Mouse (Mus musculus): Measurements from ENCODE around the gene Ascl1. TPM values are rescaled to one million over a fixed set of nuclear protein-coding genes. Genes with fewer than 3 reads are reported as not detected.

The Ascl1 gene
- polyA plus RNA-seq, 1 experiment from 2014 or later = 0.44 TPM

- no peaks in the 10 kb centered on the region for H3K9me3 ChIP-seq (ENCODE audit: low read length)
- H3K4me3 ChIP-seq (ENCODE audit: low read depth, low read length) = no peak overlapping the region
- H3K27ac ChIP-seq (ENCODE audit: low read length) = no peak overlapping the region
- H3K4me1 ChIP-seq (ENCODE audit: insufficient read depth, low read depth, low read length) = no peaks in the 10 kb centered on the region; the same call in 1 of the 2 replicates
- no peak for TF ChIP-seq CTCF (IDR thresholded peaks at IDR 0.05)
- no peak for TF ChIP-seq EP300 (IDR thresholded peaks at IDR 0.05)
- H3K4me2 ChIP-seq (replicated peaks; ENCODE audit: low read depth, low read length) = no peak overlapping the region
- DNase-seq (ENCODE audit: low spot score) (no peak), ATAC-seq (no peak)
- 6% methylated on average over 18 of the region's 18 CpGs for WGBS
- peaks cover 70% of the 10 kb centered on the region for H3K27me3 ChIP-seq (replicated peaks; ENCODE audit: insufficient read depth, low read length)
- no peaks in the 10 kb centered on the region for H3K36me3 ChIP-seq (ENCODE audit: insufficient read depth, low read length)
- no peak overlapping the region for H3K9ac ChIP-seq (replicated peaks; ENCODE audit: low read depth)
Observed at GRCm38 (mm10) chr10:87489246-87490009, 4.0 kb downstream of the Ascl1 start.

- TF ChIP-seq CTCF (IDR thresholded peaks at IDR 0.05) = no peak
- no peak for TF ChIP-seq EP300 (IDR thresholded peaks at IDR 0.05)
- peaks cover 61% of the 10 kb centered on the region for H3K27me3 ChIP-seq (replicated peaks; ENCODE audit: insufficient read depth, low read length)
- 3% methylated on average over 16 of the region's 16 CpGs for WGBS
- H3K9me3 ChIP-seq (ENCODE audit: low read length) = no peaks in the 10 kb centered on the region
- DNase-seq (ENCODE audit: low spot score) = no peak
- no peaks in the 10 kb centered on the region; the same call in 1 of the 2 replicates for H3K4me1 ChIP-seq (ENCODE audit: insufficient read depth, low read depth, low read length)
- H3K9ac ChIP-seq (replicated peaks; ENCODE audit: low read depth) = no peak overlapping the region
- no peak overlapping the region for H3K4me2 ChIP-seq (replicated peaks; ENCODE audit: low read depth, low read length)
- H3K4me3 ChIP-seq (ENCODE audit: low read depth, low read length) = no peak overlapping the region
- no peaks in the 10 kb centered on the region for H3K36me3 ChIP-seq (ENCODE audit: insufficient read depth, low read length)
- H3K27ac ChIP-seq (ENCODE audit: low read length) = no peak overlapping the region
- ATAC-seq = no peak
Observed at GRCm38 (mm10) chr10:87488429-87489145, 4.9 kb downstream of the Ascl1 start.

GRCm38 (mm10) chr10:87485721-87486620 is 7.5 kb downstream of the Ascl1 start:
- ATAC-seq = no peak
- DNase-seq (ENCODE audit: low spot score) = no peak
- Histone ChIP-seq H3K27ac (ENCODE audit: low read length) (no peak overlapping the region), H3K9me3 (ENCODE audit: low read length) (no peaks in the 10 kb centered on the region), H3K36me3 (ENCODE audit: insufficient read depth, low read length) (no peaks in the 10 kb centered on the region), H3K4me3 (ENCODE audit: low read depth, low read length) (no peak overlapping the region), H3K9ac (replicated peaks; ENCODE audit: low read depth) (no peak overlapping the region), H3K27me3 (replicated peaks; ENCODE audit: insufficient read depth, low read length) (peaks cover 37% of the 10 kb centered on the region), H3K4me2 (replicated peaks; ENCODE audit: low read depth, low read length) (no peak overlapping the region), H3K4me1 (ENCODE audit: insufficient read depth, low read depth, low read length) (no peaks in the 10 kb centered on the region)
- TF ChIP-seq EP300 (IDR thresholded peaks at IDR 0.05) = no peak
- TF ChIP-seq CTCF (IDR thresholded peaks at IDR 0.05) = no peak
- under 1% methylated on average over 33 of the region's 33 CpGs for WGBS

- WGBS = 4% methylated on average over 17 of the region's 17 CpGs
- no peak overlapping the region for H3K4me3 ChIP-seq (ENCODE audit: low read depth, low read length)
- H3K27me3 ChIP-seq (replicated peaks; ENCODE audit: insufficient read depth, low read length) = peaks cover 37% of the 10 kb centered on the region
- TF ChIP-seq CTCF (IDR thresholded peaks at IDR 0.05) = no peak
- TF ChIP-seq EP300 (IDR thresholded peaks at IDR 0.05) = no peak
- no peak overlapping the region for H3K27ac ChIP-seq (ENCODE audit: low read length)
- no peaks in the 10 kb centered on the region for H3K9me3 ChIP-seq (ENCODE audit: low read length)
- DNase-seq (ENCODE audit: low spot score) (no peak), ATAC-seq (no peak)
- no peaks in the 10 kb centered on the region for H3K36me3 ChIP-seq (ENCODE audit: insufficient read depth, low read length)
- H3K4me2 ChIP-seq (replicated peaks; ENCODE audit: low read depth, low read length) = no peak overlapping the region
- H3K9ac ChIP-seq (replicated peaks; ENCODE audit: low read depth) = no peak overlapping the region
- no peaks in the 10 kb centered on the region for H3K4me1 ChIP-seq (ENCODE audit: insufficient read depth, low read depth, low read length)
Observed at GRCm38 (mm10) chr10:87484831-87485720, 8.4 kb downstream of the Ascl1 start.

- H3K4me1 ChIP-seq (ENCODE audit: insufficient read depth, low read depth, low read length) = no peaks in the 10 kb centered on the region
- H3K4me2 ChIP-seq (replicated peaks; ENCODE audit: low read depth, low read length) = no peak overlapping the region
- no peaks in the 10 kb centered on the region for H3K9me3 ChIP-seq (ENCODE audit: low read length)
- no peaks in the 10 kb centered on the region for H3K27me3 ChIP-seq (replicated peaks; ENCODE audit: insufficient read depth, low read length)
- no peak for DNase-seq (ENCODE audit: low spot score)
- 66% methylated on average over 5 of the region's 5 CpGs for WGBS
- TF ChIP-seq EP300 (IDR thresholded peaks at IDR 0.05) (no peak), CTCF (IDR thresholded peaks at IDR 0.05) (no peak)
- H3K4me3 ChIP-seq (ENCODE audit: low read depth, low read length) = no peak overlapping the region
- no peaks in the 10 kb centered on the region for H3K36me3 ChIP-seq (ENCODE audit: insufficient read depth, low read length)
- ATAC-seq = no peak
- H3K9ac ChIP-seq (replicated peaks; ENCODE audit: low read depth) = no peak overlapping the region
- H3K27ac ChIP-seq (ENCODE audit: low read length) = no peak overlapping the region
Observed at GRCm38 (mm10) chr10:87477895-87478294, 15.6 kb downstream of the Ascl1 start.
